Mouse (Mus musculus) c-Kit-negative CD71-positive TER-119-positive erythroid progenitor cells, embryonic 14.5 days (primary cell): ENCODE results near the gene Gm10203.

ENCODE experiments used
- DNase-seq: peaks from one replicate; pipeline ENCODE4 v3.0.0-alpha.2; 2013; ENCODE audit warnings: low read depth, low spot score

Gm10203 gene

GRCm38 (mm10) chr6:149179064-149179463 lies 49.1 kb downstream of the Gm10203 start:
- no peak for DNase-seq
